Comparison of ENCODE assay signal across 8 mouse cellular contexts in the genomic region with DNA sequence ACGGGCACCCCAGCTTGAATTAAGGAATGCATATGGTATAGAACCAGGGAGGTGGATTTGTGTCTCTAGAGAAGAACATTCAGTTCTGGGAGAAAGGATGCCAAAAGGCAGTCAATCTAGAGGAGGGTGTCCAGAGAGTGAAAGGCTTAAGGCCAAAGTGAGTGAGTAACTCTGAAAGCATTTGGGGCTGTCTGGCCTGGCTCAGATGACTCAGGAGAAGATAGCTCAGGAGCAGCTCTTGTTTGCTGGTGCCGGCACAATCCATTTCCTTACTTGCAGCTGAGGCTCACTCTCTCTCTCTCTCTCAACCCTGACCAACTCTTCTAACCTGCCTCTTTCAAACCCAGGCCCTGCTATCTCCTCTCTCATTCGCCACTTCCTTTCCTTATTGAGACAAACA. TPM values are rescaled to one million over a fixed set of nuclear protein-coding genes. Genes with fewer than 3 reads are reported as not detected.
DNase-seq lines count a peak whose midpoint lies in the region; ATAC-seq and TF ChIP-seq lines count a peak whose summit lies in the region.
"Had no signal": no experiment of that assay in that cellular context is flagged by ENCODE, and none has a peak within 500 bp of the region (broad histone marks: within the 10 kb centered on the region; RNA-seq: fewer than 3 reads in every experiment).

No protein-coding gene starts in this region.

- DNase-seq in Muller cell, postnatal 12 days (ENCODE audit: inconsistent ontology term): peak; percentile 91
- peak; percentile 31 for DNase-seq in brain, adult 2 months (ENCODE audit: low read depth, low spot score)
- peak; percentile 89 for DNase-seq in heart, postnatal 0 days (ENCODE audit: low spot score)
- peak; percentile 35 for DNase-seq in lung, postnatal 14 days
- no peak for DNase-seq in thymus, postnatal 0 days (ENCODE audit: low spot score)
- DNase-seq in T-cell, adult 2 months (ENCODE audit: low spot score): no peak

- no peaks in the 10 kb centered on the region for H3K36me3 ChIP-seq in heart, postnatal 0 days (replicated peaks; ENCODE audit: control insufficient read depth, insufficient read depth, low read length)
- H3K36me3 ChIP-seq: forebrain, embryonic 15.5 days had no signal

- peak; percentile 90 for ATAC-seq in heart, postnatal 0 days (ENCODE audit: insufficient read depth, low read depth)
- no peak for ATAC-seq in erythroid progenitor cell, adult 5-6 weeks (replicated peaks; ENCODE audit: low FRiP score, poor library complexity, severe bottlenecking)
- ATAC-seq: forebrain, embryonic 15.5 days had no signal

- H3K27ac ChIP-seq in heart, postnatal 0 days (ENCODE audit: low read depth): peak overlapping the region; percentile 73
- H3K27ac ChIP-seq: forebrain, embryonic 15.5 days had no signal

- H3K9ac ChIP-seq in heart, postnatal 0 days (replicated peaks; ENCODE audit: low read depth, low read length): no peak overlapping the region
- H3K9ac ChIP-seq: forebrain, embryonic 15.5 days had no signal

- H3K4me3 ChIP-seq in heart, postnatal 0 days (ENCODE audit: low read depth, low read length): no peak overlapping the region
- H3K4me3 ChIP-seq: forebrain, embryonic 15.5 days had no signal

- no peak for TF ChIP-seq CTCF in heart, postnatal 0 days (IDR thresholded peaks at IDR 0.05; ENCODE audit: low read depth)

- H3K4me2 ChIP-seq in heart, postnatal 0 days (ENCODE audit: low read depth, low read length): 0 out of 2 replicates have a peak overlapping the region, but pooled peaks have one; percentile 9
- H3K4me2 ChIP-seq: forebrain, embryonic 15.5 days had no signal

- H3K4me1 ChIP-seq in heart, postnatal 0 days (ENCODE audit: control insufficient read depth, insufficient read depth): peaks cover 25% of the 10 kb centered on the region

- no peaks in the 10 kb centered on the region for H3K9me3 ChIP-seq in heart, postnatal 0 days (replicated peaks; ENCODE audit: control insufficient read depth, low read length)
- H3K9me3 ChIP-seq: forebrain, embryonic 15.5 days had no signal

- TF ChIP-seq EP300 in heart, postnatal 0 days (IDR thresholded peaks at IDR 0.05; ENCODE audit: low read depth): no peak

- 33% methylated on average over 3 of the region's 3 CpGs for WGBS in heart, postnatal 0 days

- no peaks in the 10 kb centered on the region for H3K27me3 ChIP-seq in heart, postnatal 0 days (ENCODE audit: control insufficient read depth, insufficient read depth, low read length)
- H3K27me3 ChIP-seq: forebrain, embryonic 15.5 days had no signal

RNA-seq across cellular contexts. Expression of gene Tnrc6a, which starts 13.6 kb away (rescaled TPM):
- total RNA-seq in heart, postnatal 0 days (2014; rRNA removed; ENCODE audit: low replicate concordance): 31.8 and 41.4 TPM in 2 replicates
- 33.6 and 36.9 TPM in 2 replicates for polyA plus RNA-seq in heart, postnatal 0 days (2015; fragmentation: Nextera tagmentation; extraction: Ambion mirVana)
- total RNA-seq in erythroid progenitor cell, adult 5-6 weeks (2015; ENCODE audit: low replicate concordance): 35.2 and 38.6 TPM in 2 replicates
- 41.8 and 57.6 TPM in 2 replicates for total RNA-seq in erythroid progenitor cell, adult 5-6 weeks (2017; ENCODE audit: low replicate concordance)
- polyA plus RNA-seq in thymus, postnatal 0 days (2015; fragmentation: Nextera tagmentation; extraction: Ambion mirVana): 62.7 and 94.2 TPM in 2 replicates

Comparison
In these comparisons a context has a peak if more than half of its experiments do, and no peak if none do; other contexts are left out.
1. DNase-seq: peak in Muller cell, postnatal 12 days (single experiment), brain, adult 2 months (single experiment), heart, postnatal 0 days (single experiment) and lung, postnatal 14 days (single experiment); none in thymus, postnatal 0 days (single experiment) and T-cell, adult 2 months (single experiment).